Mouse (Mus musculus) E14TG2a.4 (cell line): ENCODE measurements at regions not wholly inside any gene's neighbourhood (a gene's known extent, or its start where the extent isn't known, plus 50 kb on each side); places are given as distances from the start of the nearest gene placed in this dataset.

Source experiments
- H3K27me3 ChIP-seq: 2 replicates; pipeline ENCODE4 v1.6.1; 2014; ENCODE audit warnings: low read length, control low read depth; ENCODE audit not compliant: insufficient read depth
- H3K36me3 ChIP-seq: 2 replicates; pipeline ENCODE4 v1.6.1; 2014; ENCODE audit warnings: low read length, control low read depth; ENCODE audit not compliant: insufficient read depth
- H3K4me1 ChIP-seq: replicated peaks from 2 replicates; pipeline ENCODE4 v1.6.1; 2014; ENCODE audit warnings: low read depth, low read length, control low read depth
- H3K4me3 ChIP-seq: replicated peaks from 2 replicates; pipeline ENCODE4 v1.5.1; 2014; ENCODE audit warnings: mild to moderate bottlenecking, low read length
- H3K9me3 ChIP-seq: 2 replicates; pipeline ENCODE4 v1.6.1; 2014; ENCODE audit warnings: low read length, control low read depth
- CTCF ChIP-seq: conservative IDR thresholded peaks from 2 replicates; pipeline ENCODE4 v1.5.1; 2014; ENCODE audit warnings: low read length
- NANOG ChIP-seq: IDR thresholded peaks from 2 replicates; pipeline ENCODE4 v1.6.1; 2014; ENCODE audit warnings: borderline replicate concordance, low read length, mixed read lengths
- POU5F1 ChIP-seq: IDR thresholded peaks from 2 replicates; pipeline ENCODE4 v1.6.1; 2014; ENCODE audit warnings: low read length, borderline replicate concordance

DNA sequence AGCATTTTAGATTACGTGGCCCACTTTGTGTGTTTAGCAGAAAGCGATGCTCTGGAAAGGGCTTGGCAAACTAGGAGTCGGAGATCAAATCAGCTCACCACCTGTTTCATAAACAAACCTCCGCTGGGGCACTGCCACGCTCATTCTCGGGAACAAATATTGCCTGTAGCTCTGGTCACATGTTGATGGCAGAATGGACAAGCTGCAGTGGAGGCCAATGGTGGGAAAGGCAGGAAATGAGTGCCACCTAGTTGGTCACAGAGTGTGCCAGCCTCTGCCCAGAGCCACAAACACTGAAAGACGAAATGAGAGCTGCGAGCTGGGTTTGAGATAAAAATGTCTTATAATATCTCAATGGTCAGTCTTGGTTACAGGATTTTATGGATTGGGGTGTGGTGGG is 259.2 kb upstream of the Csf3r start:
- no peak for TF ChIP-seq NANOG
- no peak for TF ChIP-seq CTCF
- TF ChIP-seq POU5F1 = no peak
- Histone ChIP-seq H3K4me3 (no peak overlapping the region), H3K4me1 (no peaks in the 10 kb centered on the region), H3K27me3 (peaks cover 17% of the 10 kb centered on the region; the same call in 1 of the 2 replicates), H3K36me3 (no peaks in the 10 kb centered on the region), H3K9me3 (no peaks in the 10 kb centered on the region)

DNA sequence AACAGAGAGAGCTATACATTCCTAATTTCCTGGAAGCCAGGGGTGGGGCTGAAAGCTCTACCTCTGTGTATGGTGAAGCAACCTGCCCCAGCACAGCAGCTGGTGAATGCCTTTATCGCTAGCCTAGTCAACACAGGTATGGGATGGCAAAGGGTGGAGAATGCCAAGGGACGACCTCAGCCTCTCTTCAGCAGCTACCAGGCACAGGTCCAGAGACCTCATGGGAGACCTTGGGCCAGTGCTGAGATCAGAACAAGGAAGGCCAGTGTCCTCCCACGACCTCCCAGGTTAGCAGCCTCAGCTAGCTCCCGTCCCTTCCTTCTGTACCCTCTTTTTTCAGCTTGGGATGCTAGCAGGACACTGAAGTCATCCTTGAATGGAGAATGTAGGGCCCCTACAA is 247.2 kb upstream of the Csf3r start:
- no peaks in the 10 kb centered on the region for H3K36me3 ChIP-seq
- no peak overlapping the region for H3K4me3 ChIP-seq
- H3K4me1 ChIP-seq = peaks cover 18% of the 10 kb centered on the region
- TF ChIP-seq NANOG (no peak), CTCF (no peak), POU5F1 (no peak)
- peaks cover 48% of the 10 kb centered on the region for H3K27me3 ChIP-seq
- H3K9me3 ChIP-seq = no peaks in the 10 kb centered on the region

DNA sequence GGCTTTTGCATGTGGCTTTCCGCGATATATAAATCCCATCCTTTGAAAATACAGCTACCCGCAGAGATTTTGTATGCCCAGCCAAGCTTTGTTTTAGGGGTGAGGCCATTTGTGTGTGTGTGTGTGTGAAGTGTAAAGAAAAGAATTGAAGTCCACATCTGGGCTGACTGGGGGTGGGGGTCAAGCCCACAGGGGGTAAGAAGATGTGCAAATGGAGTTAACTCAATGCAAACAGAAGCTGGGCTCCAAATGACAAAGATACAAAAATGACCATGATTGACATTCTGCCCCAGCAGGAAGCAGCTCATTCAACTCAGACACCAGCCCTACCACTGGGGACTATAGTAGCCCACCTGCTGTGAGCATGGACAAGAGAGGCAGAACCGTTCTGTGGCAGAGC is 244.2 kb upstream of the Csf3r start:
- Histone ChIP-seq H3K4me3 (no peak overlapping the region), H3K36me3 (no peaks in the 10 kb centered on the region), H3K27me3 (peaks cover 60% of the 10 kb centered on the region), H3K9me3 (no peaks in the 10 kb centered on the region), H3K4me1 (peaks cover 19% of the 10 kb centered on the region)
- TF ChIP-seq POU5F1 (no peak), CTCF (no peak), NANOG (no peak)

DNA sequence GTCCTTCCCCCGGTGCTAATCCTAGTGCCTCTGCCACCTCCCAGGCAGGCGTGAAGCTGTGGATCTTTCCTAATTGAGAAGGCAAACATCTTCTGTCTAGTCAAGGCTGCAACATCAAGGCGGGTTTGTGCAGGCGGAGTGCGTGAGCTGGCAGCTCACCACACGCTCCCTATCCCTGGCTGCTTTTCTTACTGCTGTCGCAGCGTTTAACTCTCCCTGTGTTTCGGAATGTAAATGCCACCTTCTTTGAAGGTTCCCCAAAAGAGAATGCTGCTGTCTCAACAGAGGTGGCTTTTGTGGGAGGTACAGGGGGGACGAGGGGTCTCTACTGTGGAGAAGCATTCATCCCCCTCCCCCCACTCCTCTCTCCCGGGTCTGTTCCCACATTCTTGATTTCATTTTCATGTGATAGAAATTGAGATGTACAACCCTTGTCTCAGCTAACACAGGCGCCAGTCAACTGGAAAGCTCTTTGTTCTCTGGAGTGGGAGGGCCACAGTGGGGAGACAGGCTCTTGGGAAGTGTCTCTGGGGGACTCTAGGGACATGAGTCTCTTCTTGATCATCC is 243.3 kb upstream of the Csf3r start:
- H3K4me1 ChIP-seq = peaks cover 27% of the 10 kb centered on the region
- H3K9me3 ChIP-seq = no peaks in the 10 kb centered on the region
- no peaks in the 10 kb centered on the region for H3K36me3 ChIP-seq
- TF ChIP-seq CTCF = no peak
- no peak for TF ChIP-seq NANOG
- no peak for TF ChIP-seq POU5F1
- no peak overlapping the region for H3K4me3 ChIP-seq
- H3K27me3 ChIP-seq = peaks cover 67% of the 10 kb centered on the region

DNA sequence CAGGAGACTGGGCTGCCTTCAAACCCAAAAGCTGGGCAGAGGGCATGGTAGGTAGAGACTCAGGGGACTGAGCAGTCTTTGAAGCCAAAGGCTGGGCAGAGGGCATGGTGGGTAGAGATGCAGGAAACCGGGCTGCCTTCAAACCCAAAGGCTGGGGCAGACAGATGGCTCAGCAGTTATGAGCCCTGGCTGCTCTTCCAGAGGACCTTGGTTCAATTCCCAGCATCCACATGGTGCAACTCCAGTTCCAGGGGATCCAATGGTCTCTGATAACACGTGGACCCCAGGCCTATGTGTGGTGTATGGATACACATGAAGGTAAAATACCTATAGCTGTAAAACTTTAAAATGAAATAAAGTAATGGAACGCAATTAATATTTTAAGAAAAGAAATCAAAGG is 242.0 kb upstream of the Csf3r start:
- Histone ChIP-seq H3K4me3 (no peak overlapping the region), H3K36me3 (no peaks in the 10 kb centered on the region), H3K4me1 (peaks cover 30% of the 10 kb centered on the region), H3K27me3 (peaks cover 54% of the 10 kb centered on the region), H3K9me3 (no peaks in the 10 kb centered on the region)
- TF ChIP-seq CTCF = no peak
- TF ChIP-seq POU5F1 = no peak
- no peak for TF ChIP-seq NANOG

DNA sequence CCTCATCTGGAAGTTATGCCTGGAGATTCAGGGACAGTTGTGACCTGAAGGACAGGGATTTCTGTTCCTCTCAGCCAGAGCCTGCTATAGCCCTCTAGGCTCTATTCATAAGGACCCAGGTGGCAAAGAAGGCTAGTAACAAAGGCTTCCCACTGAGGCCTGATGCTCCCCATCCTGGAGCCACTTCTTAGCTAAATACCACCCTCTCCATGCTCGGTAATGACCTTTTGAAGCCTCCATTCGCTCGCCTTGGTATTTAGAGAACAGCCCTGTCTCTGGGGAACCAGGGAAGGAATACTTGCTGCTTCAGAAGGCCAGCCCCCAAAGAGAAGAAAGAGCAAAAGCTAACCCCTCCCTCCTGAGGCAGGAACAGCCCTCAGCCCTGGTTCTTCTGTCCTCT is 238.3 kb upstream of the Csf3r start:
- Histone ChIP-seq H3K9me3 (no peaks in the 10 kb centered on the region), H3K4me3 (no peak overlapping the region), H3K4me1 (peaks cover 14% of the 10 kb centered on the region; the same call in 1 of the 2 replicates), H3K27me3 (peaks cover 44% of the 10 kb centered on the region), H3K36me3 (no peaks in the 10 kb centered on the region)
- TF ChIP-seq POU5F1 = no peak
- no peak for TF ChIP-seq CTCF
- TF ChIP-seq NANOG = peak; percentile 63; the same call in 1 of the 2 replicates

DNA sequence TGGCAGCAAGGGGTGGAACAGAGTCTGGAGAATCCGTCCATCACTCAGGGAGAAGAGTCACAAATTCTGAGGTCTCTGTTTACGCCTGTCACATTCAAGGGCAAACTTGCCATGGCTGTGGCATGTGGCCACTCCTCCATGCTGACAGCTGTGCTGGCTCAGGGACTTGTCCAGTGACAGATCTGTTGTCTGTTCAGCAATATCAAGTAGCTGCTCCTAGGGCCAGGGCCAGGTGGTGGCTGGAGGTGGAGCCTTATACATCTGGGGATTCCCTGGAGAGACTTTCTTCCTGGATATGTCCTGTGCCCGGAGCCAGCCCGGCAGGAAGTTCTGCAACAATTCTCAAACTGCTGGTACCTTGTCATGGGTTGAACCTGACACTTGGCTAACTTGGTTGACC is 229.7 kb upstream of the Csf3r start:
- TF ChIP-seq POU5F1 (no peak), CTCF (no peak), NANOG (no peak)
- H3K4me1 ChIP-seq = no peaks in the 10 kb centered on the region
- H3K36me3 ChIP-seq = no peaks in the 10 kb centered on the region
- H3K27me3 ChIP-seq = peaks cover 8% of the 10 kb centered on the region
- no peak overlapping the region for H3K4me3 ChIP-seq
- peaks cover 9% of the 10 kb centered on the region for H3K9me3 ChIP-seq

DNA sequence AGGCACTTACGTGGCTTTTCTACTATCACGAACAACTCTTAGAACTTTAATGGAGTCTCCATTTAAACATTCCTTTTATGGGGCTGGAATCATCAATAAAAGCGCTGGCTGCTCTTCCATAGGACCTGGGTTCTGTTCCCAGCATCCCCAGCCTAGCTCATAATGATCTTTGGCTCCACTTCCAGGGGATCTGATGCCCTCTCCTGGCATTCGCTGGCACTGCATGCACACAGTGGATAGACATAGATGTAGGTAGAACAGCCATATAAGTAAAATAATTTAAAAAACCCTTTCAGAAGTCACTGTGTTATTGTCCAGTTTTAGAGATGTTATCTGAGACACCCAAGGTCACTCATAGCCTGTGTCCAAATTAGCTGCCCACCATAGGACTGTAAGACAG is 216.4 kb upstream of the Csf3r start:
- peaks cover 19% of the 10 kb centered on the region; the same call in 1 of the 2 replicates for H3K9me3 ChIP-seq

DNA sequence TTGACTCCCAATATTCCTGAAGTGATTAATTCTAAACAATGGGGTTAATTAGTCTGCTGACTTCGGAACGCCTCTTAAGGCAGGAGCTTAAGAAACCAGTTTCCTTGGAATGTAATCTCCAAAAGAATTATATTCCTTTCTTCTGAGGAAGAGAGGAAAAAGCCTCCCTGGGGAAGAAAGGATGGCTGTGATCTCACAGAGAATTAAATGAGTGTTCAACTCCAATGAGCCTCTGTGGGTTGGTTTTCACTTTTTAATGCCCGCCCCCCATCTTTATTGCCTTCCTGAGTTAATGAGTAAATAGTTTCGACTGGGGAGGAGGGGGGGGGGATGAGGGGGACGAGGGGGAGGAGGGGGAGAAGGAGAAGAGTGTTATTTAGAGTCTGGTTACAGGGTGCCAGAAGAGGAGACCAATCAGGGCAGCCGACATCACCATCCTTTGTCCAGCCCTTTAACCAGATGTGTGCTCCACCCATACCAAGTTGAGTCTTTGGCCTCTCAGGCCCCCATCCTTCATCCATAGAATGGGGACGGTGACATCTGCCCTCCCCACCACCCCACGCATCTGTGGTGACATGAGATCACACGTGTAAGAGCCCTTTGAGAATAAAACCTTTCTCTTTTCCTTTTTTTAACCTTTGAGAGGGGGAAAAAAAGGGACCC is 214.8 kb upstream of the Csf3r start:
- no peak overlapping the region for H3K4me3 ChIP-seq
- peaks cover 22% of the 10 kb centered on the region for H3K27me3 ChIP-seq
- H3K9me3 ChIP-seq = peaks cover 16% of the 10 kb centered on the region; the same call in 1 of the 2 replicates
- TF ChIP-seq NANOG (no peak), CTCF (no peak)
- no peaks in the 10 kb centered on the region for H3K4me1 ChIP-seq
- H3K36me3 ChIP-seq = no peaks in the 10 kb centered on the region

More for the DNA sequence above, 216.4 kb upstream of the Csf3r start:
- no peak overlapping the region for H3K4me3 ChIP-seq
- H3K36me3 ChIP-seq = no peaks in the 10 kb centered on the region
- H3K27me3 ChIP-seq = peaks cover 22% of the 10 kb centered on the region
- TF ChIP-seq NANOG (no peak), CTCF (peak; percentile 61)
- no peaks in the 10 kb centered on the region for H3K4me1 ChIP-seq
